Mouse (Mus musculus) thymus, postnatal 0 days (tissue): ENCODE results near the gene Slc39a10. TPM values are rescaled to one million over a fixed set of nuclear protein-coding genes. Genes with fewer than 3 reads are reported as not detected.

ENCODE experiments used
- DNase-seq: peaks from one replicate; pipeline ENCODE4 v3.0.0-alpha.2; 2015; ENCODE audit warnings: low spot score
- polyA plus RNA-seq: library from polyadenylated mRNA; unstranded; fragments of >200 nt; fragmentation: Nextera tagmentation; extraction: Ambion mirVana; gene quantifications from 2 replicates; pipeline ENCODE4 v1.2.1, GENCODE M21; 2015

Slc39a10 gene
- 16.1 and 16.9 TPM in 2 replicates for polyA plus RNA-seq

GRCm38 (mm10) chr1:46892752-46893151 lies at the start of gene Slc39a10:
Gene Slc39a10, minus strand, starts transcription at chr1:46892852.
- DNase-seq: no peak

GRCm38 (mm10) chr1:46939295-46939694 lies 46.6 kb upstream of the Slc39a10 start:
- DNase-seq: no peak

DNA sequence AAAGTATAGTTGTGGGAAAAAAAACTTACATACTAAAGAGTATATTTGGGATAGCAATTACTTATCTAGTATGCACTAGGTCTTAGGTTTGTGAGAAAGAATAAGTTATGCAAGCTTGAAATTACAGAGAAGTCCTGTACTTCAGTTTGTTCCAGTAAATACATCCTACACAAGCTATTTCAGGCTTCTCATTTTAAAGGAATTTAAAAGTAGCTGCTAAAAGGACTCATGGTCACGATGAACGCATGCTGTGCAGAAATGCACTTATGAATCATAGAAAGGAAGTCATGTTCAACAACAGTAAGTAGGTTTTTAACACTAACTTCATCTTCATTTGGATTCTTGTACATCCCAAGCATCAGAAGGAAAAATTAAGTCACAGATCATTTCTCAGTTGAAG lies 45.0 kb upstream of the Slc39a10 start:
- DNase-seq: no peak

DNA sequence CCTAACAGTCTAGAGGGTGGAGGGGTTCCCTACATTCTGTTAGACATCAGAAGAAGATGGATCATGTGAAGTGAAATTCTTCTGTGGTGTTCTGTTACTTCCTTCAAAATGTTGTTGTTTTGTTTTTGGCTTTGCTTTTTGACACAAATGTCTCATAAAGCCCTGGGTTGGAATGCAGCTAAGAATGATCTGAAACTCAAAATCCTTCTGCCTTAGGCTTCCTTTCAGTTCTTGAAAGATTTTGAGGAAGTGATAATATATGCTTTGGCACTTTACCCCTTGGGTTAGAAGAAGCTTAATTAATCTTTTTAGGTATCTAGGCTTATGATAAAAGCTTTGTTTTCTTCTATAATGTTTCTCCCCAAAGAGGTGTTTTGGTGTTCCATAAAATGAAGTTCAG lies 34.5 kb upstream of the Slc39a10 start:
- no peak for DNase-seq

DNA sequence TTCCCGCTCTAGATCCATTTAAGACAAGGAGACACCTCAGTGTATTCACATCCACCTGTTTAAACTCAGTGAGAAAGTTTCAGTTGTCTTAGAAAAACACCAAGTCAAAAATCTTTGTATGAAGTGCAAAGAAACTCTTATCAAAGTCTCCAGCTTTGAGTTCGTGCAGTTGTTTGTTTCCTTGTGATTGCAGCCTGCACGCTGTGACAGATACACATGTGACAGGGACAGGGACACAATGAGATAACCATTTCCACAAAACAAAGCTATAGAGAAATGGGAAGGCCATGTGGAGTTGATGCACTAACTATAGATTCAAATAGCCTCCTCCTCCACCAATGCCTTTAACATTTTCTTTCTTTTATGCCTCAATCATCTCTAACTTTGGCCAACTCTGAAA lies 33.6 kb upstream of the Slc39a10 start:
- no peak for DNase-seq

GRCm38 (mm10) chr1:46924992-46925391 lies 32.3 kb upstream of the Slc39a10 start:
- no peak for DNase-seq

- DNase-seq: no peak
These were observed 30.3 kb upstream of the Slc39a10 start for GRCm38 (mm10) chr1:46922904-46923303.

DNA sequence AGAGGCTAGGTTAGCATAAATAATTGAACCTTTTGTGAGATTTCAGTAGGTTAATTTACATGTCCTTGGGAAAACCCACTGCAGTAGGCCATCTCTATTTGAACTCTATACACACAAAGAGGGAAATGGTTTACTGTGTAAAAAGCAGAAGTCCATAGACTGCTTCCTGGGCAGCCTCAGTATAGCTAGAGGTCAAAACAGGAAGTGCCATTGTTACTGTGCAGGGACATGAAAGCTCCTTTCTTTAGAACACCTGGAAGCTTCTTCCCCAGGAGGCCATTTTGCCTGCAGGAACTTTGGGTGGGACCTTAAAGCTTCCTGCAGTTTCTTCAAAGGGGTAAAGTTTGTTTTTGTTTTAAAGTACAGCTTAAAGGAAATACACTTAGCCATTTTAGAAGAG lies 29.0 kb upstream of the Slc39a10 start:
- DNase-seq: no peak

DNA sequence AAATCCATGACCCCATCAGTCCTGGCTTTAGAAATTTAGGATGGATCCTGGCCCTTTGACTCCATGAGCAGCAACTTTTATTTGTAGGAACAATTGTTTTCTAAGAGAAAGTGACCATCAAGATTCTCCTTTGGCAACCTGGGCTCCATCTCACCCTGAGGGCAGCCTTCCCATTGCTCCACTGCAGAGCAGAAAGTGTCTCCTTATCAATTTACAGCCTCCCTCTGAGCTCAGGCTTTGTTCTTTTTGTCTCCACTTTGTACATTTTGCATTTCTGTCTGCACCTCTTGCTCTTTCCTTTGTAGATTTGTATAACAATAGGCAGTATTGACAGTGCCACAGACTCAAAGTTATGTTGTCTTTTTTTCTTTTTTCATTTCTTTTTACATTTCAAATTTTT lies 23.6 kb upstream of the Slc39a10 start:
- DNase-seq: no peak

- peak; percentile 17 for DNase-seq
These were observed 21.7 kb upstream of the Slc39a10 start for GRCm38 (mm10) chr1:46914349-46914748.

DNA sequence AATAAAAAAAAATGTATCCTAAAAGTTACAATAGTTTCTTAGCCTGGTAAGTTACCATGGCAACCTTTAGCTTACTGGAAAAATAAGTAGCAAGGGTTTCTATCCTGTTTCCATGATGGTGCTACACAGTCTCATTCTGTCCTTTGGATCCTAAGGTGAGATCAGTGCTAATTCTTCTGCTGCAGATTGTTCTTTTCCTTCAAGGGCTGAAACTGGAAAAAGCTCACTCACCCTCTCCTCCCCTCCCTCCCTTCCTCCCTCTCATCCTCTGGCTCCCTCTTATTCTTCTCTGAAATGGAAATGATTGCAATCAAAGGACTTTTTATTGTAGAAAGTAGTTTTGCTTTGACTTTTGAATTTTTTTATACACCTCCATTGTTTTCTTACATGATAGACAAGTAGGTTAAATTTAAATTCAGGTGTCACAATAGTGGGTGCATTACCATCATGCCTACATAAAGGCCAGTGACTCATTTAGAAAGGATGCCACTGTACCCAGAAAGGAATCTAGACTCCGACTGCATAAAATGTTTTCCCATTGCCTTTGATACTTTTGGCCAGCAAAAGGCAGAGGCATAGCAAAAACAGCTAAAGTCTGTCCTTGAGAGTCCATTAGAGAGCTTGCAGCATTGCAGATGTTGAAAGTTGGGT lies 20.0 kb upstream of the Slc39a10 start:
- DNase-seq: no peak

GRCm38 (mm10) chr1:46910154-46910553 lies 17.5 kb upstream of the Slc39a10 start:
- no peak for DNase-seq

DNA sequence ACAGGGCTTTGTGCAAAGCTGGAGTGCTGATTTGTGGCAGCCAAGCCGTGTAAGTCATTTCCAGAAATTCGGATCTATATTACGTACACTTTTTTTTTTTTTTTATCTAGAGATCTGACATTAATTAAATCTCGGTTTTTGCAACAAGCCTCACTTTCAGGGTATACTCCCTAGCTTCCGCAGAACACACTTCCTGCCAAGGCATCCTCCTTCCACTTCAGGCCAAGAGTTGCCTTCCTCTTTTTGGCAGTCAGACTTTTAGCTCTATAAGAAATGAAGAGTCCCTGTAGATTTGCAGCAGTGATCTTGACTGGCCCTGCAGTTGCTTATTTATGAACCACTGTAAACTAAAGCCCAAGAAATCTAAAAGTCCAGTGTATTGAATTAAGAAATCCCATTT lies 13.1 kb upstream of the Slc39a10 start:
- DNase-seq: no peak

- no peak for DNase-seq
These were observed 9.5 kb upstream of the Slc39a10 start for GRCm38 (mm10) chr1:46902102-46902683.

DNA sequence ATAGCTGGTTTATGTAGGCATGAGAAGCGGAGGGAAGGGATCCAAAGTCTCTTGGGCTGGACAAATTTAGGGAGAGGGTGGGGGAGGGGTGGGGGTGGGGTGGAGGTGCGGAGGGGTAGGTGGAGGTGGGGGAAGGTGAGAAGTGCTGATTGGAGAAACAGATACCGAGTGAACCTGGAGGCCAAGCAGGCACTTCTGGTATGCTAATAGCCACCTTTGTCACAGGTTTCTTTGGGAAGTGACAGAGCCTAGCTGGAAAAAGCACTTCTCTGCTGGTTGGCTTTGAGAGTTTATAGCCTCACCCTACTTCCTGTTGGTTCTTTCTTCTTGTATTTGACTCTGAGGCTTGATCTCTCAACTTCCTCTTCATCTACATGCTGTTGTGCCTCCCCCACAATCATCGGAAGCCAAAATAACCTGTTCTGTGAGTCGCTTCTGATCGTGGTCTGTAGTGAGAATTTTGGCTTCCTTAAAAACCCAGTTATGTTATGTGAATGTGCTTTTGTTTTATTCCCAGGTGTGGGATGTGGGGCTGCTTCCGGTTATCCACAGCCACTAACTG lies 1.7 kb upstream of the Slc39a10 start:
- peak; percentile 69 for DNase-seq

DNA sequence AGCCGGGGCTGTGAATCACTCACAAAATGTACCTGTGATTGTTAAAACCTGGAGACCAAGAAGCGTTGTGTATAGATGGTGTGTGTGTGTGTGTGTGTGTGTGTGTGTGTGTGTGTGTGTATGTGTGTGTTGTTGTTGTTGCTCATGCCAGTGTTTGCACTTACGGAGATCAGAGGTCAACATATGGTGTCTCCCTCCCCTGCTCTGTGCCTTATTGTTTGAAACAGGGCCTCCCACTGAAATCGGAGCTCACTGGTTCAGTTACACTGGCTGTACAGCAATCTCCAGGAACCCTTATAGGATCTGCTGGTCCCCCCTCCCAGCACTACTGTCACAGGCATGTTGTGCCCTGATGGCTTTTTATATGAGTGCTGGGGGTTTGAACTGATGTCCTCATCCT lies 3.9 kb downstream of the Slc39a10 start:
- DNase-seq: no peak

- DNase-seq: no peak
These were observed 4.3 kb downstream of the Slc39a10 start for GRCm38 (mm10) chr1:46888324-46888723.

DNA sequence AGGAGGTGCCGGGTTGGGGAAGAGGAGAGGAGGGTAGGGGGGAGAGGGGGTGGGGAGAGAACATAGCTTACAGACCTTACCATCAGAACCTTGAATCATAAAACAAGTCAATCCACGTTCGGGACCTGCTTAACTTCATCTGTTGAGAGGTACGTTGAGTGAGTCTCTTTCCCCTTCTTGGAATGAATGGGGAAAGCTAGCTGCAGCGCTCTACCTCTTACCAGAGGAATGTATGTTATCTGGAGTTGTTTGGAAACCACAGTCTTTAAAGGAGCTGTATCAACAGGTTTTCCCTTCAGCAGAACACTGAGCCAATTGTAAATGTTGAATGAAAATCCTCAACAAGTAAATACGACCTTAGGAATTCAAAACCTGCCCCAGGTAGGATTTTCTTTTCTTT lies 4.7 kb downstream of the Slc39a10 start:
- DNase-seq: no peak

DNA sequence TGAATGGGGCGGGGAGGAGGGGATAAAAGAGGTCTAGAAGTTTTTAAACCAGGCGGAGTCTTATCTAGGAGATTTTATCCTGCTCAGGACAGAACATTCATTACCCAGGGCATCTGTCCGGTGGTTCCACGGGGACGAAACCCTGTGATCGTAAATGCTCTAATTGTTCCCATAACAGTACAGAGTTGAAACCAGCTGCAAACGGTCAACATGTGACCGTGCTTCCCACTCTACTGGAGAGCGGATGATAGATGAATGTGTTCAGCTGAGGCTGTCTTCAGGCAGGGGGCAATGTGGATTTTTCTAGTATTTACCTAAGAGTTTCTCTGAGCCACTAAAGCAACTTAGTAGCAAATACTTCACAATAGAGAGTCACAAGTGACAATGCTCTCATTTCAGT lies 6.6 kb downstream of the Slc39a10 start:
- DNase-seq: no peak

- DNase-seq: no peak
These were observed 7.4 kb downstream of the Slc39a10 start for GRCm38 (mm10) chr1:46885231-46885630.

- DNase-seq: no peak
These were observed 12.7 kb downstream of the Slc39a10 start for GRCm38 (mm10) chr1:46879951-46880350.

- no peak for DNase-seq
These were observed 18.9 kb downstream of the Slc39a10 start for GRCm38 (mm10) chr1:46873770-46874169.

GRCm38 (mm10) chr1:46869788-46870187 lies 22.9 kb downstream of the Slc39a10 start:
- no peak for DNase-seq
